Mouse (Mus musculus) heart, adult 2 months (tissue): Measurements from ENCODE around the gene Rps6kc1.

Experiments used
- CTCF ChIP-seq: fragments of 200-600 bp; IDR thresholded peaks from 2 replicates; pipeline ENCODE4 v1.8.1; 2022; ENCODE audit warnings: antibody characterized with exemption, mild to moderate bottlenecking, moderate library complexity
- EP300 ChIP-seq: fragments of 200-500 bp; IDR thresholded peaks from 2 replicates; pipeline ENCODE4 v1.6.1; 2011; ENCODE audit warnings: low read depth, low read length, control low read depth; ENCODE audit not compliant: insufficient read depth
- POLR2A ChIP-seq: fragments of 200-500 bp; IDR thresholded peaks from 2 replicates; pipeline ENCODE4 v1.6.1; 2011; ENCODE audit warnings: mild to moderate bottlenecking, low read depth, low read length, control low read depth; ENCODE audit not compliant: insufficient read depth

GRCm38 (mm10) chr1:190757899-190758298, 153.7 kb downstream of the Rps6kc1 start:
- TF ChIP-seq CTCF (no peak), EP300 (no peak), POLR2A (no peak)
